Mouse (Mus musculus) heart, adult 2 months (tissue): ENCODE data around the gene Inca1. TPM values are rescaled to one million over a fixed set of nuclear protein-coding genes. Genes with fewer than 3 reads are reported as not detected.

Experiments used
- DNase-seq, 2 experiments: peaks; one replicate each; pipeline ENCODE4 v3.0.0; 2021
- H3K27ac ChIP-seq: fragments of 200-600 bp; 2 replicates; pipeline ENCODE4 v1.8.1; 2022
- H3K27me3 ChIP-seq: fragments of 200-500 bp; 2 replicates; pipeline ENCODE4 v1.6.1; 2012; ENCODE audit warnings: mild to moderate bottlenecking, low read length, inconsistent platforms, mixed read lengths; ENCODE audit not compliant: control insufficient read depth, insufficient read depth
- H3K36me3 ChIP-seq: fragments of 200-500 bp; 2 replicates; pipeline ENCODE4 v1.6.1; 2012; ENCODE audit warnings: low read length, inconsistent platforms; ENCODE audit not compliant: control insufficient read depth, insufficient read depth
- H3K4me1 ChIP-seq: fragments of 200-500 bp; 2 replicates; pipeline ENCODE4 v1.6.1; 2011; ENCODE audit warnings: low read length; ENCODE audit not compliant: control insufficient read depth, insufficient read depth
- H3K4me3 ChIP-seq: fragments of 200-600 bp; 2 replicates; pipeline ENCODE4 v1.8.1; 2022
- H3K79me2 ChIP-seq: fragments of 200-500 bp; replicated peaks from 2 replicates; pipeline ENCODE4 v1.6.1; 2012; ENCODE audit warnings: mild to moderate bottlenecking, inconsistent platforms, low read length, moderate library complexity, mixed read lengths; ENCODE audit not compliant: control insufficient read depth, insufficient read depth
- H3K9ac ChIP-seq: fragments of 200-500 bp; 2 replicates; pipeline ENCODE4 v1.6.1; 2012; ENCODE audit warnings: low read depth, mild to moderate bottlenecking, control low read depth, inconsistent platforms, low read length, mixed read lengths
- CTCF ChIP-seq: fragments of 200-600 bp; IDR thresholded peaks from 2 replicates; pipeline ENCODE4 v1.8.1; 2022; ENCODE audit warnings: antibody characterized with exemption, mild to moderate bottlenecking, moderate library complexity
- EP300 ChIP-seq: fragments of 200-500 bp; IDR thresholded peaks from 2 replicates; pipeline ENCODE4 v1.6.1; 2011; ENCODE audit warnings: low read depth, low read length, control low read depth; ENCODE audit not compliant: insufficient read depth
- POLR2A ChIP-seq: fragments of 200-500 bp; IDR thresholded peaks from 2 replicates; pipeline ENCODE4 v1.6.1; 2011; ENCODE audit warnings: mild to moderate bottlenecking, low read depth, low read length, control low read depth; ENCODE audit not compliant: insufficient read depth
- whole genome bisulfite sequencing: fragments of 180-500 bp; shearing (Covaris S2); methylation state at CpG from one replicate; pipeline ENCODE4 v1.1.7; 2018; 5-methylcytosine and 5-hydroxymethylcytosine counted together
- intact Hi-C: fragments of 180-260 bp; cut with DNase I; formaldehyde crosslinking; loops from one replicate; pipeline ENCODE4 v1.15.1; 2025
- polyA plus RNA-seq: library from polyadenylated mRNA; depleted of rRNA; stranded (reverse); fragments of >200 nt; gene quantifications from 2 replicates; pipeline ENCODE4 v1.2.3, GENCODE M21; 2012
- total RNA-seq, 2 experiments: library from RNA; stranded (reverse); gene quantifications; 2 replicates each; pipeline ENCODE4 v1.2.3; 2021

The Inca1 gene
- total and polyA plus RNA-seq, 3 experiments = 4.6 to 6.9 (median 6.3) TPM

- Histone ChIP-seq H3K9ac (no peak overlapping the region), H3K27me3 (no peaks in the 10 kb centered on the region), H3K4me3 (no peak overlapping the region), H3K27ac (no peak overlapping the region), H3K79me2 (peaks cover 7% of the 10 kb centered on the region), H3K4me1 (peaks cover 15% of the 10 kb centered on the region), H3K36me3 (peaks cover 32% of the 10 kb centered on the region)
- WGBS = 71% methylated on average over 8 of the region's 8 CpGs
- no peak for TF ChIP-seq CTCF
- no peak for TF ChIP-seq EP300
- no peak for TF ChIP-seq POLR2A
- intact Hi-C loops = loop anchor here (5.0 kb wide), 1 partner anchor 38 kb away; the partner anchor contains the start of gene Camta2
- peak in 1 of 2 experiments; percentile 20 for DNase-seq
Measured at GRCm38 (mm10) chr11:70649185-70649734, 50.7 kb downstream of the Inca1 start.

GRCm38 (mm10) chr11:70648512-70648911 lies 51.4 kb downstream of the Inca1 start:
- peaks cover 15% of the 10 kb centered on the region for H3K4me1 ChIP-seq
- TF ChIP-seq POLR2A (0 out of 2 replicates have a peak, but pooled peaks have one; percentile 3), CTCF (no peak)
- no peak for DNase-seq
- H3K27me3 ChIP-seq = no peaks in the 10 kb centered on the region
- H3K36me3 ChIP-seq = peaks cover 33% of the 10 kb centered on the region
- no peak overlapping the region for H3K9ac ChIP-seq
- peaks cover 4% of the 10 kb centered on the region for H3K79me2 ChIP-seq
- peak overlapping the region; percentile 83; the same call in 1 of the 2 replicates for H3K4me3 ChIP-seq
- WGBS = 44% methylated on average over 4 of the region's 4 CpGs
- H3K27ac ChIP-seq = no peak overlapping the region
- intact Hi-C loops = loop anchor here (5.0 kb wide), 1 partner anchor 39 kb away; the partner anchor contains the start of gene Camta2

DNA sequence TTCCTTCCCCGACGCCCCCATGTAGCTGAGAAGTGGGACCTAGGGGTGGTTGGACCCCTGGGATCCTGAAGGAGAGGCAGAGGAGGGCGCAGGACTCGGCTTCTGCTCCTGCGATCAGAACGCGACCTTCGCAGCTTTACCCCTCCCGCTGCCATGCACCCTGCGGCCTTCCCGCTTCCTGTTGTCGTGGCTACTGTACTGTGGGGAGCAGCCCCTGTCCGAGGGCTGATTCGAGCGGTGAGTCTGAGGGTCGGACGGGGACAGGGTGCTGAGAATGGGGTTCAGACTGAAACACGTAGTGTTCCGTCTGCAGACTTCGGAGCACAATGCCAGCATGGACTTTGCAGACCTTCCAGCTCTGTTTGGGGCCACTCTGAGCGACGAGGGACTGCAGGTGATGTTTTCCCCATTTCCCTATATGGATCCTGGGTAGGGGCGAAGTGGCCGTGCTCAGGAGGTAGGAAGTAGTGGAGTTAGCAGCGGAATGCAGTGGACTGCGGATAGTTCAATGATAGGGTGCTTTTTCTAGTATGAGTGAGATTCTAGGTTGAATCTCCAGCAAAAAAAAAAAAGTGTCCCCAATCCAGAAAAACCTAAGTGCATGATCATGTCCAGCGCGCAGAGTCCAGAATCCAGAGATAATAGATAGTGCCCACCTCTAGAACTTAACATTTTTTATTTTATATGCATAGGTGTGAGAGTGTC lies 52.1 kb downstream of the Inca1 start:
- Histone ChIP-seq H3K79me2 (peaks cover 4% of the 10 kb centered on the region), H3K36me3 (peaks cover 31% of the 10 kb centered on the region), H3K4me3 (peak overlapping the region; percentile 83), H3K27ac (peak overlapping the region; percentile 95), H3K9ac (peak overlapping the region; percentile 81), H3K4me1 (peaks cover 15% of the 10 kb centered on the region), H3K27me3 (no peaks in the 10 kb centered on the region)
- TF ChIP-seq CTCF (no peak), EP300 (no peak), POLR2A (no peak)
- DNase-seq = peak; percentile 64 to 66
- 2% methylated on average over 28 of the region's 28 CpGs for WGBS
- intact Hi-C loops = loop anchor here (2.0 to 5.0 kb wide), 3 partner anchors 21 to 53 kb away; partner anchors contain the start of genes Camta2, Inca1, Kif1c and Spag7

DNA sequence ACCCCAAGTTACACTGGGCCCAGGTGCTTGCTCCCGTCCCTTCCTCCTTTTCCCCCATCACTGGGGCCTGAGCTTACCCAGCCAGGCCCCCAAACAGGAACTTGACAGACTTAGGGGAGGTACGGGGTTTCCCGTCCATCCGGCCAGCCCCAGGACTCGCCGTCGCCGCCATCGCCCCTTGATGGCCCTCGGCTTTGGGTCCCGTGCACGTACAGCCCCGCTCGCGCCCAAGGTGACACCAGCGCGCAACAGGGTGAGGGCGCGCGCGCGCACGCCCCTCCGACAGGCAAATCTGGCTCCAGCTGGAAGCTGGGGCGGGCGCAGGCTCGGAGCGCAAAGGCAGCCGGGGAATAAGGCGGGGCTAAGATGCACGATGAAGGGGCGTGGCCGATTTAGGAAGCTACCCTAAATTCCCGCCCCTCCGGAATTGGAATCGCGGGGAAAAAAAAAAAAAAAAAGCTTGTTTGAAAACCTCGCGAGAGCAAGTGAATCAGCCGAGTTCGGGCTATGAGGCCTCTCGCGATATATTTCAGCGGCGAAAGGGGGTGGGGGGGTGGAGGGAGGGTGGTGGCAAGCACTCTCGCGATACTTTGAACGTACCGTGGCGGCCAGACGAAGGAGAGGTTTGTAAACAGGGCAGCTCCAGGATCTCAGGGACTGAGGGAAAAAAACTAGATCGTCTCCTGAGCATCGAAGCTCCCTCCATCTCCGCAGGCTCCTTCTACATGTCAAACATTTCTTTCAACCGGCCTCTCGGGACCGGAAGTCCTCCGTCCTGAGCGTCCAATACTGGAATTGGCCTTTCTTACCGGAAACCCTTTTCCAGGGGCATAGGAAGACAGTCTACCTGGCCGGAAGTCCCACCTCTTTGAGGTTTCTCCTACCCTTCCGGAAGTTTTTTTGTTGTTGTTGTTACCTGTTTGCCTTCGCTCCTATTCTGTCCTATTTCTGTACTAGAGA lies 53.0 kb downstream of the Inca1 start, which contains the start of the genes Rnf167 and Slc25a11:
Gene Rnf167, plus strand, starts transcription at position 545 of the 960 bp plus-strand sequence.
Gene Slc25a11, minus strand, starts transcription at position 789 of the 960 bp plus-strand sequence.
- H3K36me3 ChIP-seq = peaks cover 24% of the 10 kb centered on the region
- under 1% methylated on average over 63 of the region's 63 CpGs for WGBS

DNA sequence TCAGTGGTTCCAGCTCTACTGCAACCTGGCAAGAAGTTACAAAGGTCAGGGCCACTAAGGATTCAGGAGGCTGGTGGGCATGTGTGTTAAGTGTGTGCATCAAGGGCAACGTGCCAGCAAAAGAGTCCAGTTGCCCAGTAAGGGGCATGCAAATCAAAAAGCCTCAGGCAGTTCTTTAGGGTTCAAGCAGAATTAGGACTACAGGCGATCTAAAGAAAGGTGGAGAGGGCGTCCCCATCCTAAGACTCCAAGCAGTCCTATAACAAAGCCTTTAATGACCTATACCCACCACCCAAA lies 53.7 kb downstream of the Inca1 start:
- Histone ChIP-seq H3K9ac (peak overlapping the region; percentile 85), H3K27ac (peak overlapping the region; percentile 96), H3K36me3 (peaks cover 18% of the 10 kb centered on the region; the same call in 1 of the 2 replicates), H3K79me2 (peaks cover 4% of the 10 kb centered on the region), H3K27me3 (no peaks in the 10 kb centered on the region), H3K4me1 (peaks cover 12% of the 10 kb centered on the region), H3K4me3 (peak overlapping the region; percentile 60)
- no peak for DNase-seq
- intact Hi-C loops = loop anchor here (2.0 to 5.0 kb wide), 3 partner anchors 23 to 55 kb away; partner anchors contain the start of genes Camta2, Inca1, Kif1c and Spag7
- WGBS = 21% methylated on average over 3 of the region's 3 CpGs
- TF ChIP-seq CTCF = no peak
- TF ChIP-seq EP300 = no peak
- TF ChIP-seq POLR2A = no peak

More for the DNA sequence above, 53.0 kb downstream of the Inca1 start, which contains the start of the genes Rnf167 and Slc25a11:
- H3K4me1 ChIP-seq = peaks cover 14% of the 10 kb centered on the region
- peak within 1 kb of the TSS; percentile 85 for H3K9ac ChIP-seq
- peak within 1 kb of the TSS; percentile 83 for H3K4me3 ChIP-seq
- H3K27me3 ChIP-seq = no peaks in the 10 kb centered on the region
- intact Hi-C loops = loop anchor here (2.0 to 5.0 kb wide), 3 partner anchors 22 to 54 kb away; partner anchors contain the start of genes Camta2, Inca1, Kif1c and Spag7
- peak; percentile 94 to 97 for DNase-seq
- TF ChIP-seq EP300 (peak; percentile 69; the same call in 1 of the 2 replicates), CTCF (peak; percentile 14; the same call in 1 of the 2 replicates), POLR2A (peak; percentile 89)
- peak within 1 kb of the TSS; percentile 96 for H3K27ac ChIP-seq
- peaks cover 4% of the 10 kb centered on the region for H3K79me2 ChIP-seq
